Mouse (Mus musculus) lung, adult 2 months (tissue): Measurements from ENCODE around the gene Cdk14. TPM values are rescaled to one million over a fixed set of nuclear protein-coding genes. Genes with fewer than 3 reads are reported as not detected.

ENCODE experiments used
- DNase-seq: peaks from one replicate; pipeline ENCODE4 v3.0.0; 2022
- H3K4me1 ChIP-seq: fragments of 200-500 bp; 2 replicates; pipeline ENCODE4 v1.6.1; 2011; ENCODE audit warnings: low read length; ENCODE audit not compliant: control insufficient read depth, insufficient read depth
- H3K4me3 ChIP-seq: fragments of 200-500 bp; replicated peaks from 2 replicates; pipeline ENCODE3; 2011; ENCODE audit warnings: low read depth, mild to moderate bottlenecking, control low read depth, low read length; ENCODE audit errors: extremely low read depth
- CTCF ChIP-seq: fragments of 200-500 bp; IDR thresholded peaks from 2 replicates; pipeline ENCODE4 v1.5.1; 2011; ENCODE audit warnings: mild to moderate bottlenecking, low read length, control low read depth; ENCODE audit not compliant: insufficient read depth
- POLR2A ChIP-seq: fragments of 200-500 bp; IDR thresholded peaks from 2 replicates; pipeline ENCODE4 v1.6.1; 2011; ENCODE audit warnings: low read depth, mild to moderate bottlenecking, control low read depth, low read length, borderline replicate concordance; ENCODE audit errors: extremely low read depth
- WGBS: fragments of 180-500 bp; shearing (Covaris S2); methylation state at CpG from one replicate; pipeline ENCODE4 v1.1.7; 2018; 5-methylcytosine and 5-hydroxymethylcytosine counted together
- polyA plus RNA-seq: library from polyadenylated mRNA; depleted of rRNA; stranded (reverse); fragments of >200 nt; gene quantifications from 2 replicates; pipeline ENCODE4 v1.2.3, GENCODE M21; 2012

The Cdk14 gene
- polyA plus RNA-seq, 1 experiment: 19.0 TPM

DNA sequence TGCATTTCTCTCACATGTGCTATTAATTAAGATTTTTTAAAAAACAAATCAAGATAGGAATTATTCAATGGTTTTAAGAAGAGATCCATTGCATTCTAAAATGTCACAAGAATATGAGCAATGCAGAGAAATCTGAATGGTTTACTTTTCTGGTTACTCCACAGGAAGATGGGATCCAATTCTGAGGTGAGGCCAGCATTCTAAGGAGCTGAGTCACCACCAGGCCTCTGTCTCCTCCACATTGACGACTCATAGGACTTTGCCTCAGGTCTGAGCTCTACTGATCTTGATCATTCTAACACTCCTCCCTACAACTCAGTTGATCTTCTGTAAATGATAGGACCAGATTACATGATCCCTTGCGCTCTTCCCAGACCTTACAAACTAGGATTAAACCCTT is 239.4 kb downstream of the Cdk14 start:
- no peak overlapping the region for H3K4me3 ChIP-seq
- 60% methylated on average over 2 of the region's 2 CpGs for WGBS
- no peaks in the 10 kb centered on the region; the same call in 1 of the 2 replicates for H3K4me1 ChIP-seq
- TF ChIP-seq POLR2A (no peak), CTCF (no peak)
- DNase-seq: no peak

DNA sequence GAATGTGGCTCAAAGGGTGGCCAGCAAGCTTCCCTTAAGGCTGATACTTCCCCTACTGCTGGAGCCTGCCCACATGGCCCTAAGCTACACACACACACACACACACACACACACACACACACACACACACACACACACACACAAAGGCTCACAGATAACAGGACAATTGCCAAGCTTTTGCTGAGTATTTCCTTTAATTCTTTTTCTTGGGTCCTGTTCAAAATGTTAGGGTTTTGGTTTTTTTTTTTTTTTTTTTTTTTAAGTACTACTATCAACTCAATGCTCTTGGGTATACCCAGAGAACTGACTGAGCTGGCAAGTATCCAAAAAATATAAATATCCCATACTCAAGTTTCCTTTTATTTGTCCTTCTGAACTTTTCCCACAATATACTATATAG is 239.8 kb downstream of the Cdk14 start:
- TF ChIP-seq POLR2A (no peak), CTCF (no peak)
- DNase-seq: no peak
- no peak overlapping the region for H3K4me3 ChIP-seq
- no peaks in the 10 kb centered on the region; the same call in 1 of the 2 replicates for H3K4me1 ChIP-seq

DNA sequence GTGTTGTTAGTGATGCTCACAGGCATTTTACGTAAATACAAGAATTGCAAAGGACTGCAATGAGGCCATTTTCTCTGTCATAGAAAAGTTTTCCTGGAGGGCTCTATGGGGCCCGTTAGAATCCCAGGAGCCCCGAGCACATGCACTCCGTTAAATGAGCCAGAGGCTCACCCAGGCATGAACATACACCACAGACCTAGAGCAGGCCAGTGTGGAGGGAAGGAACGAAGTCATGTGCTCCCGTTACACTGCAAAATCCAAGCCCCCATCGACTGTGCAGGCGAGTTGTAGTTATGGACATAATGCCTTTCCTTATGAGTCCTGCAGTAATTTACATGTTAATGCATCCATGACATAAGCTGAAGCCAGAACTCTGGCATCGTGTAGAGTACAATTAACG is 244.1 kb downstream of the Cdk14 start:
- WGBS: 88% methylated on average over 10 of the region's 10 CpGs
- TF ChIP-seq CTCF (no peak), POLR2A (no peak)
- DNase-seq: no peak
- no peak overlapping the region for H3K4me3 ChIP-seq
- H3K4me1 ChIP-seq: no peaks in the 10 kb centered on the region; the same call in 1 of the 2 replicates

DNA sequence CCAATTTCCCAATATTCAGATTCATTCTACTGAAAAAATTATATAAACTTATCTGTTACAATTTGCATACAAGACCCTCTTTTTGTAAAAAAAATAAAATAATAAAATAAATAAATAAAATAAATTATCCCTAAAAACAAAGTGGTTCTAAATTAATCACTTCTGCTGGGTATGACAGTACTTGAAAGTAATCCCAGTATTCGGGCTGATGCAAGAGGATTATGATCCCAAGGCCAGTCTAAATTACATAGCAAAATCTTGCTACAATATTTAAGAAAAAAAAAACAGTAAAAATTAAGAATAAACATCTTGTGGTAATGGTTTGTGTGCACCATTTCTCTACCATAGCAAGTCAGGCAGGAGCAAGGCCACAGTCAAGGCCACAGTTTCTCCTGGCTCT is 244.5 kb downstream of the Cdk14 start:
- TF ChIP-seq CTCF (no peak), POLR2A (no peak)
- no peak overlapping the region for H3K4me3 ChIP-seq
- no peaks in the 10 kb centered on the region for H3K4me1 ChIP-seq
- 76% methylated on average over 1 of the region's 1 CpGs for WGBS
- no peak for DNase-seq

DNA sequence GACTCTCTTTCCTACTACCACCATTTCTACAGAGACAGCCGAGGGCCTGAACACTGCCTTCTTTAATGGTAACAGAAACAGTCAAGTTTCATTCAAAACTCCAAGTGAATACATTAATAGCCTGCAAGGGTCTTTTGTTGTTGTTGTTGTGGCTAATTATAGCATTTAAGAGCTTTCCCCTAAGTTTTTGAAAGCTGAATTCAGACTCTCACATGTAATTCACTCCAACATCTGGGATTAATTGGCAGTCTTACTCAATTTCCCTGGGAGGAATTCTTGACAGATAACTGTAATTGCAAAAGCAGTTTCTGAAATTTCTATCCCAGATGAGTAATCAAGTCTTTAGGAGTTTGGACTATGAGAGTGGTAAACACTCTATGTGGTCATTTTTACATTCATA is 245.0 kb downstream of the Cdk14 start:
- H3K4me3 ChIP-seq: no peak overlapping the region
- WGBS: 76% methylated on average over 1 of the region's 1 CpGs
- TF ChIP-seq CTCF (no peak), POLR2A (no peak)
- no peaks in the 10 kb centered on the region for H3K4me1 ChIP-seq
- no peak for DNase-seq

DNA sequence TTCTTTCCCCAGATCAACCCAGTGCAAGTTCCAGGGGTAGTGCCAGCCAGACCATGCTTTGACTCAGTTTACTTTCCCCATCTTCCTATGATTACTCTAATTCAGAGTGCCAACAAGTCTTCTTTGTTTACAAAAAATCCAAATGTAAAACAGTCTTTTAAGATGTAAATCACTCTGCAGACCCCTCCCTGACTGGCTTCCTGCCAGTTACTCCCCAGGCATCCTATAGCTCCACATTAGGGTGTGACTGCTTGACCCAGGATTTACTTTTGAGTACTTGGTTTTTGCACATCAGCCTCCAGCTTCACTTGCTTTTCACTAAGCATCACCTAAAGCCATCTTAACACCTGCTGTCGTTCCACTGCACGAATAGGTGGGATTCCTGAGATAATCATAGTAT is 254.0 kb downstream of the Cdk14 start:
- no peak for DNase-seq
- TF ChIP-seq CTCF (no peak), POLR2A (no peak)
- 60% methylated on average over 2 of the region's 2 CpGs for WGBS
- Histone ChIP-seq H3K4me1 (no peaks in the 10 kb centered on the region), H3K4me3 (no peak overlapping the region)

DNA sequence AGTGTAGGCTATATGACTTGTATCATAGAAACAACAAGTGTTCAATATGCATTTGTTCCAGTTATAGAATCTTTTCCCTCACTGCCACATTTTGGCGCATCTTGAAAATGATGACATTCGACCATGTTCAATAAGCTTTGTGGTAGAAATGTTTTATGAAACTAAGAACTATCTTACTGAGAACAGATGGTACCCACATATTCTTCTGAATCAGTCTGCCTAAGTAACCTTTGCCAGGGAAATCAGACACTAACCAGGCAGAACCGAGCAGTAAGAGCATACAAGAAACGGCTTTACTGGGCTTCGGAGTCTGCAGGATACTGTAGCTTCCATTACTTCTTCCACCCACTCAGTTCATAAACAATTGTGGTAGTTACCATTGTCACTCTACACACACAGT is 255.8 kb downstream of the Cdk14 start:
- 94% methylated on average over 5 of the region's 5 CpGs for WGBS
- DNase-seq: no peak
- Histone ChIP-seq H3K4me1 (no peaks in the 10 kb centered on the region), H3K4me3 (no peak overlapping the region)
- TF ChIP-seq POLR2A (no peak), CTCF (no peak)

DNA sequence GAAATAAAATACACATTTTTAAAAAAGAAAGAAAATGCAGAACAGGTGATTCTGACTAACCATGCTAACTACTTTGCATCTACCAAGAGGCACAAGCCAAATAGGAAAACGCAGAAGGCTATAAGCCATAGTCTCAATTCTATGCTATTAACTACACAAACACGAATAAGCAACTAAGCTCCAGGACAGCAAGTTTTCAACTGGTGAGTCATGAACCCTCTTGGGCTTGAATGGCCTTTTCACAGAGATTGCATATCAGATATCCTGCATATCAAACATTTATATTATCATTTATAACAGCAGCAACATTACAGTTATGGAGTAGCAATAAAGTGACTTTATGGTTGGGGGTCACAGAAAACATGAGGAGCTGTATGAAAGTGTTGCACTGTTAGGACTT is 256.3 kb downstream of the Cdk14 start:
- Histone ChIP-seq H3K4me1 (no peaks in the 10 kb centered on the region), H3K4me3 (no peak overlapping the region)
- no peak for TF ChIP-seq POLR2A
- TF ChIP-seq CTCF: no peak
- DNase-seq: no peak
- 81% methylated on average over 2 of the region's 2 CpGs for WGBS

DNA sequence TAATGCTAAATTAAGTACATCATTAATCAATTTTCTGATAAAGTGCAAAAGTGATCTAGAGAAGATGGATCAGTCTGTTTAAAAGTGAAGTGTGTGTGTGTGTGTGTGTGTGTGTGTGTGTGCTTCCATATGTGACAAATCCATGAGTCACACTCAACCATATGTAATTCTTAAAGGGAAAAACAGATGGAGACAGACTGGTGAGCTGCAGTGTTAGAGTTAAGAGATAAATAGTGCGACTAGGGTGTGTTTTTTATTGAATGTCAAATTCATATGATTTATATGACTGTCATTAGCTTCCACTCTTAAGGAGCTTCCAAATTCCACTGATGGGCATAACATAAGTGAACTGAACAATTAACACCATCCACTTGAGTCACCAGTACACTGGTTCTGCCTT is 260.6 kb downstream of the Cdk14 start:
- H3K4me3 ChIP-seq: no peak overlapping the region
- DNase-seq: no peak
- no peaks in the 10 kb centered on the region for H3K4me1 ChIP-seq
- TF ChIP-seq CTCF (no peak), POLR2A (no peak)
- WGBS: 61% methylated on average over 1 of the region's 1 CpGs

DNA sequence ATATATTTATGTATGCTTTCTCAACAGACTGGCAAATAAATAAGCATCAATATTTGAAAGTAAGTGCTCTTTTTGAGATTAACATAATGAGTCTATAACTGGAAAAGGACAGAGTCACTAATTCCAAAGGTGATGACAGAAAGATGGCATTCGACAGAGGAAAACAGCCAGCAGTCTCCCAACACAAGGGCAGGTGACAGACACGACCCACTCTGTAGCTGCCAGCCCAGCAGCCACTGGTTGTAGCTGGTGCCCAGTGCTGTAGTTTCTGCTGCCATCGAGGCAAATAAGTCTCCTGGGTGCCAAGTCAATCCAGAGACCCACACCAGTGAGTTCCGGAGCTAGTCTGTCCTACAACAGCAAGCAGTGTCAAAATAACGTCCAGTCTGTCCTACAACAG is 280.3 kb downstream of the Cdk14 start:
- DNase-seq: no peak
- no peak for TF ChIP-seq CTCF
- 68% methylated on average over 5 of the region's 5 CpGs for WGBS
- no peaks in the 10 kb centered on the region for H3K4me1 ChIP-seq
- no peak overlapping the region for H3K4me3 ChIP-seq

DNA sequence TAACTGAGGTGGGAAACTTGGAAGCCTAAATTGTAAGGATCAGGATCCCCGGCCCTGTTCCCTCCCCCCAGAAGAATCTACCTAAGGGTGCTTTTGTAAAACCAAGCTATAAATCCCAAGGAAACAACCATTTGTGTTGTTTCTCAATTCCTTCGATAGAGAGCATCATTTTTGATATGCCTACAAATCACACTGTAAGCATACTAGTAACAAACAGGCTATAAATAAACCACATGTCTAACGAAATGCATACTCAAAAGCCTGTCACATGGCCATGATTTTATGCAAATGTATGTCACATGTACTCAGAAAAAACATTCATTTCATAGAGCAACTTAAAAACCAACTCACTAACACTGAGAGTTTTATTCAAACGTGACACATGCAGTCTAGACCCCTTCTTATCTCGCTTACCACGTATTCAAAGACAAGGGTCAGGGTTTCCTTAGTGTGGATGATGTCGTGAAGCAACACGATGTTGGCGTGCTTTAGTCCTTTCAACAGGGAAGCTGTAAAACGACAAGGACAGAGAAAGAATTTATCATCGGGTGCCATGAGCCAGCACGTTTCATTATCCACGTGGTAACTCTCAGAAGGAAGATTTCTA is 285.1 kb downstream of the Cdk14 start:
- WGBS: 70% methylated on average over 13 of the region's 13 CpGs

More for the DNA sequence above, 285.1 kb downstream of the Cdk14 start:
- no peak for TF ChIP-seq CTCF
- no peak for TF ChIP-seq POLR2A
- DNase-seq: no peak
- Histone ChIP-seq H3K4me1 (no peaks in the 10 kb centered on the region), H3K4me3 (no peak overlapping the region)
